Mouse (Mus musculus) ES-Bruce4 (cell line): ENCODE measurements around the gene Kncn. TPM values are rescaled to one million over a fixed set of nuclear protein-coding genes. Genes with fewer than 3 reads are reported as not detected.

Source experiments
- H3K27ac ChIP-seq: 2 replicates; pipeline ENCODE4 v1.5.1; 2012; ENCODE audit warnings: low read length, inconsistent platforms; ENCODE audit not compliant: insufficient read depth
- H3K27me3 ChIP-seq: 2 replicates; pipeline ENCODE4 v1.6.1; 2012; ENCODE audit warnings: mild to moderate bottlenecking, low read length, inconsistent platforms; ENCODE audit not compliant: control insufficient read depth, poor library complexity, insufficient read depth, severe bottlenecking
- H3K36me3 ChIP-seq: 2 replicates; pipeline ENCODE4 v1.6.1; 2012; ENCODE audit warnings: inconsistent platforms, mild to moderate bottlenecking, low read length, moderate library complexity; ENCODE audit not compliant: control insufficient read depth, poor library complexity, insufficient read depth, severe bottlenecking
- H3K4me1 ChIP-seq: one replicate; pipeline ENCODE4 v1.8.1; 2011; ENCODE audit warnings: low read length; ENCODE audit not compliant: control insufficient read depth, insufficient read depth
- H3K4me3 ChIP-seq: 2 replicates; pipeline ENCODE4 v1.5.1; 2011; ENCODE audit warnings: low read depth, mild to moderate bottlenecking, low read length
- H3K9ac ChIP-seq: 2 replicates; pipeline ENCODE4 v1.6.1; 2012; ENCODE audit warnings: low read depth, mild to moderate bottlenecking, inconsistent platforms; ENCODE audit not compliant: poor library complexity, severe bottlenecking
- H3K9me3 ChIP-seq: replicated peaks from 2 replicates; pipeline ENCODE4 v1.6.1; 2012; ENCODE audit warnings: mild to moderate bottlenecking, low read length, inconsistent platforms; ENCODE audit not compliant: control insufficient read depth, poor library complexity, insufficient read depth, severe bottlenecking
- CTCF ChIP-seq: IDR thresholded peaks from one replicate; pipeline ENCODE4 v1.8.1; 2011; ENCODE audit warnings: low read depth, low read length
- EP300 ChIP-seq: IDR thresholded peaks from 2 replicates; pipeline ENCODE4 v1.6.1; 2011; ENCODE audit warnings: low read depth, low read length; ENCODE audit not compliant: insufficient read depth
- POLR2A ChIP-seq: IDR thresholded peaks from one replicate; pipeline ENCODE4 v1.8.1; 2011; ENCODE audit warnings: low read length; ENCODE audit not compliant: insufficient read depth
- polyA plus RNA-seq: library from polyadenylated mRNA; stranded (reverse); fragments of >200 nt; gene quantifications from 2 replicates; pipeline ENCODE4 v1.2.4, GENCODE M21; 2011; ENCODE audit warnings: low read depth; ENCODE audit not compliant: missing spikeins, insufficient read depth, insufficient read length

Kncn gene
- polyA plus RNA-seq, 1 experiment = not detected

DNA sequence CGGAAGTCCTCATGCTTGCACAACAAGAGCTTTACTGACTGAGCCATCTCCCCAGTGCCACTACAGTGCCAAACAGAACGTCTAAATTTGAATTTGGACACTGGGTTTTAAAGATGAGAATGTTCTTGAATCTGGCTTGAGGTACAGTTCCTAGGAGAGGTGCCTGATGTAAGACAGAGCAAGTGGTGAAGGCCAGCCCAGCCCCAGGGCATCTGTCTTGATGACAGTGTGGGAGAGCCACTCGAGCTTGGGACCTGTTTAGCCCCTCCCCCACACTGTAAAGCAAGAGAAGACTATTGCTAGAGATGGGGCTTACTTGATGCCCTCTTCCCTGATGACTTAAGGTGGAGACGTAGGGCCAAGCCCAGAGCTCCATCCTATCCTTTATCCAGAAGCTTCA lies 2.0 kb upstream of the Kncn start:
- H3K4me1 ChIP-seq = peaks cover 2% of the 10 kb centered on the region
- H3K27me3 ChIP-seq = no peaks in the 10 kb centered on the region
- H3K9me3 ChIP-seq = no peaks in the 10 kb centered on the region
- no peaks in the 10 kb centered on the region for H3K36me3 ChIP-seq
- no peak overlapping the region for H3K9ac ChIP-seq
- H3K27ac ChIP-seq = no peak overlapping the region
- H3K4me3 ChIP-seq = no peak overlapping the region
- no peak for TF ChIP-seq EP300
- TF ChIP-seq CTCF = no peak
- no peak for TF ChIP-seq POLR2A

DNA sequence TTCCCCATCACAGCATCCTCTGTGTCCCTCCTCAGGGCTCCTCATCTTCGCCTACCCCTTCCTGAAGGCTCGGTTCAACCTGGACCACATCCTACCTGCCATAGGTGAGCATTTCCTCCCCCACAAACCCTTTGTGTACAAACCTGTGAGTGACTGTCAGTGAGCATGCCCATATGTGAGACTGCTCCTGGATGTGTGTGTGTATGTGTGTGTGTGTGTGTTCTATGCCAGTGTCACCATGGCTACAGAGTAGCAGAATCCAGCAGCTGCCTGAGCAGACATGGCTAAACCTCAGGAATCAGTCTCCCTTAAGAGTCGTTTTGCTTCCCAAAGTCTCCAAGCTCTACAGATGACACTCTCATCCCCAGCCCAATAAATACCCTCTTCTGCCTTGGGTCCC lies 1.6 kb downstream of the Kncn start:
- Histone ChIP-seq H3K4me1 (no peaks in the 10 kb centered on the region), H3K4me3 (no peak overlapping the region), H3K9me3 (no peaks in the 10 kb centered on the region), H3K9ac (no peak overlapping the region), H3K27me3 (no peaks in the 10 kb centered on the region), H3K27ac (no peak overlapping the region), H3K36me3 (no peaks in the 10 kb centered on the region)
- TF ChIP-seq CTCF (no peak), EP300 (no peak), POLR2A (no peak)

DNA sequence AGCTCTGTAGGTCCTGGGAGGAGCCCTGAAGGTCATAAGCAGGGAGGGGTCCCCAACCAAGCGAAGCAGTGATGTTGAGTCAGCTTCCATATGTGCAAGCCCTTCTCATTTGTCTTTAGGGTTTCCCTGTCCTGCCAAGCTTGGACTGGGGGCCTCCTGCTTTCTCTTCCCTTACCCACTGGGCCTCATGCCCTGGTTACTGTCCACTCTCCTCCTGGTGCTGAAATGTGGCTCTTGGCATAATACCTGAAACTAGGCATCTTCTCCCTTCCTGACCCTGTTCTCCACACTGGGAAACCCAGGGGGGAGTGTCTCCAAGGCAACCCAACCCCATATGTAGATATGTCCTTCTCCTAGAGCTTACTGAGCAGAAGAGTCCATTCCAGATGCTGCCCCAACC lies 2.7 kb downstream of the Kncn start:
- Histone ChIP-seq H3K27me3 (no peaks in the 10 kb centered on the region), H3K36me3 (no peaks in the 10 kb centered on the region), H3K4me1 (no peaks in the 10 kb centered on the region), H3K27ac (no peak overlapping the region), H3K9me3 (no peaks in the 10 kb centered on the region), H3K9ac (no peak overlapping the region), H3K4me3 (no peak overlapping the region)
- TF ChIP-seq CTCF = no peak

DNA sequence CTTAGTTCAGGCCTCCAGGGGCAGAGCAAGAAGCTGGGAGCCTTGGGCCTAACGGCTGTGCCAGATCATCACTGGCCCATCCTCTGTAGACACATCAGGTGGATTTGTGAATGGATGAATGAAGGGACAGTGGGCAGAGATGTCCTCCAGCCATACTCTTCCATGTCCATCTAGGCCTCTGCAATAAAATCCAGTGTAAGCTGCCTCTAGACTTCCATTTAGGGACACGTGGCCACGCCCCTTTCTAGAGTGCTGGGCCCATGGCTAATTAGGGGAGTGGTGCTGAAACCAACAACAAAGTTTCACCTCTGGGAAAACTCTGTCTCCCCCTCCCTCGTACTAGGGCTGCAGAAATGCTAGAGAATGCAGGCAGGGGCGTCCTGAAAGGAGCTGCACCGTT lies 5.9 kb downstream of the Kncn start:
- no peak for TF ChIP-seq CTCF
- TF ChIP-seq EP300 = no peak
- TF ChIP-seq POLR2A = no peak
- Histone ChIP-seq H3K27ac (no peak overlapping the region), H3K27me3 (no peaks in the 10 kb centered on the region), H3K9me3 (no peaks in the 10 kb centered on the region), H3K36me3 (no peaks in the 10 kb centered on the region), H3K9ac (no peak overlapping the region), H3K4me3 (peak overlapping the region; percentile 25), H3K4me1 (no peaks in the 10 kb centered on the region)

DNA sequence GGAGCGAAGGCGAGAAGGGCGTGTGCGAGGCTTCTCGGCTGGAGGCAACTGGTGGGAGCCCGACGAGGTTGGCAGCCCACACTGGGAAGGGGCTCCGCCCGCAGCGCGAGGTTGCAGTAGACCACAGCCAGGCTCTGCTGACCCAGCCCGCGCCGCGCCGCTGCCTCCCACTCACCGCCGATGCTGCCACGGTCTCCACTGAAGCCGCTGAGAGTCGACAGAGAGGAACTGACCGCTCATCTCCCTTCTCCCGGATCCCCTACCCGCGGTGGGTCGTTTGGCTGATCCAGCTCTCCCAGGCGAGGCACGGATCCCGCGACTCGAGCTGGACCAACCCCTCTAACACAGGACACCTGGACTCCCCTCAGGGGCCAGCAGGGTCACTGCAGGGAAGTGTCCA lies 6.4 kb downstream of the Kncn start, which contains the start of gene 6430628N08Rik:
Gene 6430628N08Rik (plus strand): TSS at position 113 of the 400 bp plus-strand sequence.
- TF ChIP-seq CTCF (no peak), POLR2A (no peak), EP300 (no peak)
- no peaks in the 10 kb centered on the region for H3K36me3 ChIP-seq
- no peak within 1 kb of the TSS for H3K27ac ChIP-seq
- H3K9ac ChIP-seq = no peak within 1 kb of the TSS
- H3K27me3 ChIP-seq = no peaks in the 10 kb centered on the region
- no peaks in the 10 kb centered on the region for H3K4me1 ChIP-seq
- H3K9me3 ChIP-seq = no peaks in the 10 kb centered on the region
- peak within 1 kb of the TSS; percentile 25 for H3K4me3 ChIP-seq

DNA sequence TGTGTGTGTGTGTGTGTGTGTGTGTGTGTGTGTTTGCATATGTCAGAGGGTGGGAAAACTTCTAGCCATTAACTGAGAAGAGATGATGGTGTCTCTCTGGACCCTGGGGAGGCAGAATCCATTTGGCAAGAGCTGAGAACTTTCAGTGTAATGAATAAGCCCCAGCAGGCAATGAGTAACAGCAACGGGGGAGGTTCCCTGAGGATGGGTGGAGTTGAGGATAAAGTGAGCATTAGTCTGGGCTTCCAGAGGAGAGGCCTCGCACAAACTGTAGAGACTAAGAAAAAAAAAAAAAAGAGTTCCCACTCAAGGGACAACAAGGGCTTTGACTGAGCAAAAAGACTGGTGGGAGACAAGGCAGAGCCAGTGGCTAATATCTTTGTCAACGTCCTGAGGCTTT lies 10.1 kb downstream of the Kncn start:
- no peaks in the 10 kb centered on the region for H3K4me1 ChIP-seq
- H3K27ac ChIP-seq = no peak overlapping the region
- H3K4me3 ChIP-seq = no peak overlapping the region
- no peaks in the 10 kb centered on the region for H3K36me3 ChIP-seq
- no peaks in the 10 kb centered on the region for H3K27me3 ChIP-seq
- H3K9ac ChIP-seq = no peak overlapping the region
- no peaks in the 10 kb centered on the region for H3K9me3 ChIP-seq
- TF ChIP-seq POLR2A (no peak), CTCF (no peak), EP300 (no peak)
